Mouse (Mus musculus) hindbrain, embryonic 11.5 days (tissue): ENCODE measurements around the gene Krtap5-5. TPM values are rescaled to one million over a fixed set of nuclear protein-coding genes. Genes with fewer than 3 reads are reported as not detected.
"Not testable (repeated sequence)": the region's sequence is repeated elsewhere in the genome, so short reads cannot be mapped to it uniquely, and the experiment has no call there.

Experiments used
- ATAC-seq: fragments of 200-750 bp; cut with Nextera tagmentation; 2 replicates; pipeline ENCODE4 v1.8.0; 2017; ENCODE audit warnings: mild to moderate bottlenecking, moderate TSS enrichment, moderate library complexity; ENCODE audit not compliant: low FRiP score
- DNase-seq: peaks from one replicate; pipeline ENCODE4 v3.0.0-alpha.2; 2015; ENCODE audit warnings: low spot score
- H3K27ac ChIP-seq: fragments of 300-500 bp; sonication (generic); 2 replicates; pipeline ENCODE4 v1.5.1; 2014; ENCODE audit warnings: mild to moderate bottlenecking, low read depth, low read length
- H3K27me3 ChIP-seq: fragments of 300-500 bp; sonication (generic); 2 replicates; pipeline ENCODE4 v1.6.1; 2014; ENCODE audit warnings: mild to moderate bottlenecking, low read length, moderate library complexity, mixed read lengths; ENCODE audit not compliant: control insufficient read depth, insufficient read depth
- H3K36me3 ChIP-seq: fragments of 300-500 bp; sonication (generic); 2 replicates; pipeline ENCODE4 v1.6.1; 2014; ENCODE audit warnings: mild to moderate bottlenecking, low read length, moderate library complexity, mixed read lengths; ENCODE audit not compliant: control insufficient read depth, insufficient read depth
- H3K4me1 ChIP-seq: fragments of 300-500 bp; sonication (generic); replicated peaks from 2 replicates; pipeline ENCODE4 v1.6.1; 2014; ENCODE audit warnings: low read length, mixed read lengths; ENCODE audit not compliant: control insufficient read depth, insufficient read depth
- H3K4me2 ChIP-seq: fragments of 300-500 bp; sonication (generic); replicated peaks from 2 replicates; pipeline ENCODE4 v1.6.1; 2014; ENCODE audit warnings: mild to moderate bottlenecking, low read depth, low read length
- H3K4me3 ChIP-seq: fragments of 300-500 bp; sonication (generic); 2 replicates; pipeline ENCODE4 v1.5.1; 2014; ENCODE audit warnings: low read depth, low read length
- H3K9ac ChIP-seq: fragments of 300-500 bp; sonication (generic); 2 replicates; pipeline ENCODE4 v1.6.1; 2014; ENCODE audit warnings: low read depth, low read length
- H3K9me3 ChIP-seq: fragments of 300-500 bp; sonication (generic); 2 replicates; pipeline ENCODE4 v1.6.1; 2016; ENCODE audit warnings: low read length; ENCODE audit not compliant: control insufficient read depth
- WGBS: fragments of 180-500 bp; shearing (Covaris S2); extraction: QIAGEN DNeasy Blood & Tissue Kit; methylation state at CpG from one replicate; pipeline ENCODE4 v1.1.7; 2014; 5-methylcytosine and 5-hydroxymethylcytosine counted together
- polyA plus RNA-seq: library from polyadenylated mRNA; unstranded; fragments of >200 nt; fragmentation: Nextera tagmentation; extraction: Ambion mirVana; gene quantifications from 2 replicates; pipeline ENCODE4 v1.2.1, GENCODE M21; 2014

Gene Krtap5-5
- polyA plus RNA-seq, result not detected in 2 replicates

DNA sequence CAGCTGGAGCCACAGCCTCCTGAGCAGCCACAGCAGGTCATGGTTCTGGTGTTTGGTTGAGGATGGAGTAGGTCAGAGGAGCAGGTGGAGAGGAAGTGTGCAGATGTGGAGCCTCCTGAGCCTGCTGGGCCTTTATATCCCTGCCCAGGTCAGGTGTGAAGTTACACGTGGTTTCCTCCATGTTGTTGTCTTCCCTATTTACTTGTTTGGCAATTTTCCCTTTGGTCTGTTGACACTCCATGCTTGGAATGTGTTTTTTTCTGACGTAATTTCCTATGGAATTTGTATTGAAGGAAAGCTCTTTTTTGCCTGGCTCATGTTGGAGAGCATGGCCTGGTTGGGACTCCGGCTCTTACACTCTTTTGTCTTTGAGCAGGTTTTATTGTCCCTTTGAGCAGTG, at the start of gene Krtap5-5:
Gene Krtap5-5, minus strand, starts transcription at position 101 of the 400 bp plus-strand sequence.
- not testable (repeated sequence) for H3K9ac ChIP-seq, H3K4me1 ChIP-seq, ATAC-seq, H3K27ac ChIP-seq, H3K36me3 ChIP-seq, H3K27me3 ChIP-seq, H3K4me3 ChIP-seq, H3K4me2 ChIP-seq, H3K9me3 ChIP-seq, DNase-seq
- 57% methylated on average over 3 of the region's 3 CpGs for WGBS

- not testable (repeated sequence) for H3K4me2 ChIP-seq, DNase-seq, H3K9me3 ChIP-seq, ATAC-seq, H3K36me3 ChIP-seq, H3K27ac ChIP-seq, H3K9ac ChIP-seq, H3K27me3 ChIP-seq, H3K4me3 ChIP-seq, H3K4me1 ChIP-seq
- WGBS, result 72% methylated on average over 1 of the region's 1 CpGs
These were observed 49.5 kb upstream of the Krtap5-5 start for GRCm38 (mm10) chr7:142279291-142279690.

- H3K4me2 ChIP-seq, H3K9ac ChIP-seq, H3K27ac ChIP-seq, H3K9me3 ChIP-seq, H3K4me1 ChIP-seq, ATAC-seq, H3K36me3 ChIP-seq, H3K27me3 ChIP-seq, H3K4me3 ChIP-seq: not testable (repeated sequence)
- 0% methylated on average over 3 of the region's 3 CpGs for WGBS
- DNase-seq, result peak; percentile 79
These were observed 48.4 kb upstream of the Krtap5-5 start for GRCm38 (mm10) chr7:142278183-142278582.

DNA sequence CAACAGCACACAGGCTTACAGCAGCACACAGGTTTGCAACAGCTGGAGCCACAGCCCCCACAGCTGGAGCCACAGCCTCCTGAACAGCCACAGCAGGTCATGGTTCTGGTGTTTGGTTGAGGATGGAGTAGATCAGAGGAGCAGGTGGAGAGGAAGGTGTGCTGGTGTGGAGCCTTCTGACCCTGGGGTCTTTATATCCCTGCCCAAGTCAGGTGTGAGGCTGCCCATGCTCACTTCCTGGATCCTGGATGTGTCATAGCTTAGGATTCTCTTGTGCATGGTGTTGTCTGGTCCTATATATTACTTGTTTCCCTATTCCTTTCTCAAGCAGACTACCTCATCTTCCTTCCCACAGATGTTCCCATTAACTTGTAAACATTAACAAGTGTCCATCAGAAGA, 44.5 kb upstream of the Krtap5-5 start, which contains the start of gene Gm4559:
Gene Gm4559, minus strand, starts transcription at position 101 of the 400 bp plus-strand sequence.
- H3K27me3 ChIP-seq, H3K9me3 ChIP-seq, H3K27ac ChIP-seq, H3K4me1 ChIP-seq, DNase-seq, H3K9ac ChIP-seq, H3K4me2 ChIP-seq, H3K36me3 ChIP-seq, ATAC-seq, H3K4me3 ChIP-seq: not testable (repeated sequence)

DNA sequence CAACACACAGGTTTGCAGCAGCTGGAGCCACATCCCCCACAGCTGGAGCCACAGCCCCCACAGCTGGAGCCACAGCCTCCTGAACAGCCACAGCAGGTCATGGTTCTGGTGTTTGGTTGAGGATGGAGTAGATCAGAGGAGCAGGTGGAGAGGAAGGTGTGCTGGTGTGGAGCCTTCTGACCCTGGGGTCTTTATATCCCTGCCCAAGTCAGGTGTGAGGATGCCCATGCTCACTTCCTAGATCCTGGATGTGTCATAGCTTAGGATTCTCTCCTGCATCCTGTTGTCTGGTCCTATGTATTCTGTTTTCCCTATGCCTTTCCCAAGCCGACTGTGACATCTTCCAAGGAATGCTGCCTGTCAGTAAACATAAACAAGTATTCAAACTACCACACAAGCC, 28.5 kb upstream of the Krtap5-5 start, which contains the start of gene Gm2431:
Gene Gm2431, minus strand, starts transcription at position 101 of the 400 bp plus-strand sequence.
- DNase-seq, H3K9ac ChIP-seq, H3K4me1 ChIP-seq, H3K9me3 ChIP-seq, H3K27ac ChIP-seq, H3K27me3 ChIP-seq, ATAC-seq, H3K4me3 ChIP-seq, H3K36me3 ChIP-seq, H3K4me2 ChIP-seq: not testable (repeated sequence)
- WGBS, result 75% methylated on average over 1 of the region's 1 CpGs

DNA sequence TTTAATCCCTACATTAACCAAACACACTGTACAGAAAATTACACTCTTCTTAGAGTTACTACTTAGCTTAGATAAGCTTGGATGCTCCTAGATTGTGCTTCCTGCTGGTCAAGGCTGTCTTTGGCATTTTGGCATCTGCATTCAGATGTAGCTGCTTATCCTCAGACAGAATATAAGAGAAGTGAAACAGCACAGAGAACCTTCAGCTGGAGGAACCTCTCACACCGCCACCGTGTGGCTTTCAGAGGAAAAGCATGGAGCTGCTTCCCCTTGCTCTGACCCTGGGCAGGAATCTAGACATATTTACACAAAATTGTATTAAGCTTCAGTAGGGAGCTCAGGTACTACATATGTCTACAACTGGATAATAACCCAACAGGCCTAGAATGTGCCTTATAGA, 25.7 kb upstream of the Krtap5-5 start:
- Histone ChIP-seq H3K9ac (no peak overlapping the region), H3K36me3 (no peaks in the 10 kb centered on the region), H3K27ac (no peak overlapping the region), H3K4me2 (no peak overlapping the region), H3K4me1 (no peaks in the 10 kb centered on the region), H3K9me3 (no peaks in the 10 kb centered on the region), H3K4me3 (no peak overlapping the region), H3K27me3 (no peaks in the 10 kb centered on the region)
- DNase-seq (peak; percentile 62), ATAC-seq (no peak)
- WGBS, result 0% methylated on average over 2 of the region's 2 CpGs

DNA sequence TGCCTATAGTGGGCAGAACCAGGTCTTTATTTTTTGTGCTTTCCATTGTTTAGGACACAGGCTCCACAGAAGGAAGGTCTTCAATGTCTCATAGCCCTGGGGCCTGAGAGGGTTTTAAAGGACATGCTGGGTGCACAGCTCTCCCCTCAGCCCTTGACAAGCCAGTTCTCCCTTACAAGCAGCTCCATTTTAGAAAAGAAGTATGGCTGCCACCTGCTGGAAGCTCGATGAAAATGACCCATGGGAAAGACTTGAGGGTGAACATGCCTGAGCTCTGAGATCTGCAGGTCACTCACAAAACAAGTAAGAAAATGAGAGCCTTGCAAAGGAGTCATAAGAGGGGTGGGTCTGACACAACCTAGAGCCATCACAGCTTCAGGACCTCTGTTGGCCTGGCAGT, 20.1 kb upstream of the Krtap5-5 start:
- Histone ChIP-seq H3K4me2 (no peak overlapping the region), H3K4me3 (no peak overlapping the region), H3K27me3 (no peaks in the 10 kb centered on the region), H3K4me1 (no peaks in the 10 kb centered on the region), H3K9me3 (no peaks in the 10 kb centered on the region), H3K36me3 (no peaks in the 10 kb centered on the region), H3K27ac (no peak overlapping the region), H3K9ac (no peak overlapping the region)
- peak; percentile 56 for DNase-seq
- WGBS, result 0% methylated on average over 1 of the region's 1 CpGs
- no peak for ATAC-seq

- no peaks in the 10 kb centered on the region for H3K36me3 ChIP-seq
- H3K4me3 ChIP-seq, result no peak within 1 kb of the TSS
- H3K27me3 ChIP-seq, result no peaks in the 10 kb centered on the region
- no peak within 1 kb of the TSS for H3K4me2 ChIP-seq
- 30% methylated on average over 2 of the region's 2 CpGs for WGBS
- H3K9me3 ChIP-seq, result no peaks in the 10 kb centered on the region
- H3K4me1 ChIP-seq, result no peaks in the 10 kb centered on the region
- no peak within 1 kb of the TSS for H3K9ac ChIP-seq
- ATAC-seq (no peak), DNase-seq (no peak)
- no peak within 1 kb of the TSS for H3K27ac ChIP-seq
These were observed 11.2 kb upstream of the Krtap5-5 start, which contains the start of gene Gm40460 for GRCm38 (mm10) chr7:142240978-142241377. TSS of gene Gm40460 (minus strand) at chr7:142241078.

GRCm38 (mm10) chr7:142231540-142231939, 1.8 kb upstream of the Krtap5-5 start:
- no peak for ATAC-seq

More at GRCm38 (mm10) chr7:142231540-142231939, 1.8 kb upstream of the Krtap5-5 start:
- no peaks in the 10 kb centered on the region for H3K27me3 ChIP-seq
- H3K4me3 ChIP-seq, result no peak overlapping the region
- no peak overlapping the region for H3K9ac ChIP-seq
- DNase-seq, result no peak
- no peak overlapping the region for H3K4me2 ChIP-seq
- no peak overlapping the region for H3K27ac ChIP-seq
- WGBS, result 46% methylated on average over 1 of the region's 1 CpGs
- no peaks in the 10 kb centered on the region for H3K36me3 ChIP-seq
- H3K9me3 ChIP-seq, result no peaks in the 10 kb centered on the region
- no peaks in the 10 kb centered on the region for H3K4me1 ChIP-seq
